Mouse (Mus musculus) ES-Bruce4 (cell line): ENCODE data around the gene Siah1a.

Experiments
- CTCF ChIP-seq: IDR thresholded peaks from one replicate; pipeline ENCODE4 v1.8.1; 2011; ENCODE audit warnings: low read depth, low read length
- EP300 ChIP-seq: IDR thresholded peaks from 2 replicates; pipeline ENCODE4 v1.6.1; 2011; ENCODE audit warnings: low read depth, low read length; ENCODE audit not compliant: insufficient read depth
- POLR2A ChIP-seq: IDR thresholded peaks from one replicate; pipeline ENCODE4 v1.8.1; 2011; ENCODE audit warnings: low read length; ENCODE audit not compliant: insufficient read depth

- TF ChIP-seq EP300 (no peak), CTCF (no peak), POLR2A (no peak)
Measured at GRCm38 (mm10) chr8:86794716-86795115, 49.0 kb upstream of the Siah1a start.
